Mouse (Mus musculus) colon, adult 2 months (tissue): ENCODE data around the gene Pcgf5. TPM values are rescaled to one million over a fixed set of nuclear protein-coding genes. Genes with fewer than 3 reads are reported as not detected.

Experiments
- polyA plus RNA-seq: library from polyadenylated mRNA; depleted of rRNA; stranded (reverse); fragments of >200 nt; gene quantifications from 2 replicates; pipeline ENCODE4 v1.2.3, GENCODE M21; 2012; rRNA removed

The Pcgf5 gene
- polyA plus RNA-seq: 5.7 and 6.6 TPM in 2 replicates

DNA sequence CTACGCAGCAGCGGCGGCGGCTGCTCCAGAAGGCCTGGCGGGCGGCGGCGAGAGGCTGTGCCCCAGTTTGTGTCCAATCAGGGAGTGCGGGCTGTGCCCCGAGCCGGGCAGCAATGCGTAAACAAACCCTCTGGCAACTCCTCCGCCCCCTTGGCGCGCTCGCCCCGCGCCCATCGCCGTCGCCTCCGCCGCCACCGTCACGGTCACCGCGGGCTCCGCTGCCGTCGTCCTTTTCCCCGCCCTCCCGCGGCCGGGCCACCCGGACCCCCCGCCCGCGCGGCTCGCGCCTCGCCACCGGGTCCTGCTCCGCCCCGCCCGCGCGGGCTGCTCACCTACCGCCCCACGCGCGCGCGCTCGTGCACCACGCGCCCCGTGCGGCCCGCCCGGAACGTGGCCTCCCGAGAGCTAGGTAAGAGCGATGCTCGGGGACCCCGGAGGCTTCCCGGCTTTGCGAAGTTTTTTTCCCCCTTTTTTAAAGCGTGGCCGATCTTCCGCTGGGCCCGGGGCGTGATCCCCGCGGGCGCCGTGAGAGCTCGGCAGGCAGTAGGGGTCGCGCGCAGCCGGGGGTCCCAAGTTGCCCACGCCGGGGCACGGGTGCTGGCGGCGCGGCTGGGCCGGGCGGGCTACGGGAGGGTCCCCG, at the start of gene Pcgf5:
Pcgf5 (plus strand) TSS at position 149 of the 640 bp plus-strand sequence.

Other genes with a start within 250 kb of the Pcgf5 start
- gene Ankrd1, start 228.2 kb upstream of the Pcgf5 start, polyA plus RNA-seq: 0.21 and 0.32 TPM in 2 replicates
- 0.50 and 0.62 TPM in 2 replicates for gene Hectd2, start 206.3 kb downstream of the Pcgf5 start, polyA plus RNA-seq